Comparison of ENCODE assay signal across 8 mouse cellular contexts in the genomic region with DNA sequence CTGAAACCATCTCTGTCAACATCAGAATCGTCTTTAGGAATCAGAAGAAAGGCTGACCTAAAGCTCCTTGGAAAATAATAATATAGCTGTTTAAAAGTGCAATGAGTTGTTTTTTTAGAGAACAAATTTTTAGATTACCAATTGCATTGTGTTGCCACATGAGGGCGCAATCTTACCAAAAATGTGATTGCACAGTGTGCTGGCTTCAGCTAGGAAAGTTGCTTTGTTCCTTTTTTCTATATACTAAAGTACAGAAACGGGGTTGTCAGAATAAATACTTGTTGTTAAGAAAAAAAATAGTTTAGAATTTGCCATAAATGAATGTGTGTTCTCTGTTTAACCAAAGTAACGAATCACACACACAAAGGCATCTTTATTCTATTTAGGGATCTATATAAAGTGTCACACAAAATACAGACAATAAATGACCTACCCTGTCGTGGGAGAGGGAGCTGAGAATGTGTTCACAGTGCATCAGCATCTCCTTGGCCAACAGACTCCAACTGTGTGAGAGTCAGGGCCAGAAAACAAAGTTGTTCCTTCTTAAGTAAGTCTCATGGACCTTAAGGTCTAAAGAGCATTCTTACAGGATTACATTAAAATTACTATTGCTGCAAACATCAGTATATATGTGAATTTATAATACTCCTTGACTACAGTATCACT.
DNase-seq lines count a peak whose midpoint lies in the region.

No protein-coding gene starts in this region.

- peak; percentile 13 to 49 for DNase-seq in heart, postnatal 14 days
- no peak for DNase-seq in heart, adult 11 months
- peak; percentile 17 for DNase-seq in urinary bladder, postnatal 14 days (ENCODE audit: low spot score)
- DNase-seq in urinary bladder, adult 18-20 months (ENCODE audit: low spot score in 2 of 2), result no peak
- peak; percentile 17 for DNase-seq in embryo, embryonic 11.5 days (ENCODE audit: low read depth, low spot score)
- peak; percentile 12 to 19 for DNase-seq in left cerebral cortex, postnatal 25 days (ENCODE audit: low spot score in 2 of 2)
- peak; percentile 55 for DNase-seq in retina, postnatal 1 day
- no peak for DNase-seq in gastrocnemius, postnatal 25 days

- intact Hi-C loops in heart, postnatal 14 days (cut with DNase I), result loop anchor here (5.0 kb wide), 1 partner anchor 1395 kb away; no protein-coding TSS in a partner anchor
- intact Hi-C loops in left cerebral cortex, postnatal 25 days (cut with DNase I), result loop anchor here (2.0 to 5.0 kb wide), 2 partner anchors 510 to 1395 kb away; no protein-coding TSS in a partner anchor

Comparison
In these comparisons a context has a peak if more than half of its experiments do, and no peak if none do; other contexts are left out.
1. DNase-seq: peak in heart, postnatal 14 days (2 of 2), urinary bladder, postnatal 14 days (single experiment), embryo, embryonic 11.5 days (single experiment), left cerebral cortex, postnatal 25 days (2 of 2) and retina, postnatal 1 day (single experiment); none in heart, adult 11 months (single experiment), urinary bladder, adult 18-20 months (0 of 2) and gastrocnemius, postnatal 25 days (single experiment).